Mouse (Mus musculus) stomach, embryonic 16.5 days (tissue): Measurements from ENCODE around the gene Abcc6. TPM values are rescaled to one million over a fixed set of nuclear protein-coding genes. Genes with fewer than 3 reads are reported as not detected.

Source experiments
- ATAC-seq: fragments of 200-750 bp; cut with Nextera tagmentation; 2 replicates; pipeline ENCODE4 v1.8.0; 2017; ENCODE audit warnings: moderate number of reproducible peaks, moderate TSS enrichment; ENCODE audit not compliant: insufficient read depth, low FRiP score
- H3K27ac ChIP-seq: fragments of 300-500 bp; sonication (generic); 2 replicates; pipeline ENCODE4 v1.5.1; 2014; ENCODE audit warnings: low read length
- H3K27me3 ChIP-seq: fragments of 300-500 bp; sonication (generic); 2 replicates; pipeline ENCODE4 v1.6.1; 2014; ENCODE audit warnings: low read length, control low read depth, mixed read lengths; ENCODE audit not compliant: control insufficient read depth, insufficient read depth
- H3K36me3 ChIP-seq: fragments of 300-500 bp; sonication (generic); 2 replicates; pipeline ENCODE4 v1.6.1; 2014; ENCODE audit warnings: low read length; ENCODE audit not compliant: control insufficient read depth, insufficient read depth
- H3K4me1 ChIP-seq: fragments of 300-500 bp; sonication (generic); 2 replicates; pipeline ENCODE4 v1.6.1; 2014; ENCODE audit warnings: low read length, control low read depth, mixed read lengths; ENCODE audit not compliant: control insufficient read depth, insufficient read depth
- H3K4me2 ChIP-seq: fragments of 300-500 bp; sonication (generic); 2 replicates; pipeline ENCODE4 v1.6.1; 2014; ENCODE audit warnings: low read depth, low read length, mixed read lengths
- H3K4me3 ChIP-seq: fragments of 300-500 bp; sonication (generic); replicated peaks from 2 replicates; pipeline ENCODE4 v1.5.1; 2014; ENCODE audit warnings: mild to moderate bottlenecking, low read length
- H3K9ac ChIP-seq: fragments of 300-500 bp; sonication (generic); 2 replicates; pipeline ENCODE4 v1.6.1; 2014; ENCODE audit warnings: low read length
- H3K9me3 ChIP-seq: fragments of 300-500 bp; sonication (generic); replicated peaks from 2 replicates; pipeline ENCODE4 v1.6.1; 2016; ENCODE audit warnings: low read length, control low read depth; ENCODE audit not compliant: control insufficient read depth
- WGBS: fragments of 180-500 bp; shearing (Covaris S2); extraction: QIAGEN DNeasy Blood & Tissue Kit; methylation state at CpG from one replicate; pipeline ENCODE4 v1.1.7; 2014; 5-methylcytosine and 5-hydroxymethylcytosine counted together
- polyA plus RNA-seq: library from polyadenylated mRNA; unstranded; fragments of >200 nt; fragmentation: Nextera tagmentation; extraction: Ambion mirVana; gene quantifications from 2 replicates; pipeline ENCODE4 v1.2.1, GENCODE M21; 2015

Abcc6 gene
- polyA plus RNA-seq, 1 experiment from 2014 or later, result 1.6 TPM

DNA sequence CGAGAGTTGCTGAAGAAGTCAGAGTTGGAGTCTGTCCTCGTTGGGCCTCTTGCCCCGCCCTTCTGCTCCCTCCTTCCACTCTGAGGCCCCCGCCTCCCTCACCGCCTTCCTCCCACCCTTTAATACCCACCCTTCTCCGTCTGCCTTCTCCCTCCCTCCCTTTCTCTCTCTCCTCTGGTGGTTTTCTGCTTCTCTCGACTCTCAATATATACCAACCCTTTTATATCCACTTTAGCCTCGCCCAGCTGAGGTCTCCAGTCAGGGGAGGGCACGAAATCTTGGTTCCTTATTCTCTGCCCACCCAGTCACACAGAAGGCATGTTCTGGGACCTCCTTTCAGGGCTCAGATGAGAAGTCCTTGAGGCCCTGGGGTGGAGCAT lies 108.9 kb downstream of the Abcc6 start, which contains the start of gene Emp3:
TSS of gene Emp3 (minus strand) at position 163 of the 380 bp plus-strand sequence.
- Histone ChIP-seq H3K4me3 (peak within 1 kb of the TSS; percentile 62), H3K36me3 (no peaks in the 10 kb centered on the region), H3K27me3 (no peaks in the 10 kb centered on the region), H3K4me2 (peak within 1 kb of the TSS; percentile 62), H3K27ac (peak within 1 kb of the TSS; percentile 97), H3K9ac (peak within 1 kb of the TSS; percentile 84), H3K4me1 (peaks cover 63% of the 10 kb centered on the region), H3K9me3 (no peaks in the 10 kb centered on the region; the same call in 1 of the 2 replicates)
- 11% methylated on average over 9 of the region's 9 CpGs for WGBS
- peak; percentile 11; the same call in 1 of the 2 replicates for ATAC-seq

DNA sequence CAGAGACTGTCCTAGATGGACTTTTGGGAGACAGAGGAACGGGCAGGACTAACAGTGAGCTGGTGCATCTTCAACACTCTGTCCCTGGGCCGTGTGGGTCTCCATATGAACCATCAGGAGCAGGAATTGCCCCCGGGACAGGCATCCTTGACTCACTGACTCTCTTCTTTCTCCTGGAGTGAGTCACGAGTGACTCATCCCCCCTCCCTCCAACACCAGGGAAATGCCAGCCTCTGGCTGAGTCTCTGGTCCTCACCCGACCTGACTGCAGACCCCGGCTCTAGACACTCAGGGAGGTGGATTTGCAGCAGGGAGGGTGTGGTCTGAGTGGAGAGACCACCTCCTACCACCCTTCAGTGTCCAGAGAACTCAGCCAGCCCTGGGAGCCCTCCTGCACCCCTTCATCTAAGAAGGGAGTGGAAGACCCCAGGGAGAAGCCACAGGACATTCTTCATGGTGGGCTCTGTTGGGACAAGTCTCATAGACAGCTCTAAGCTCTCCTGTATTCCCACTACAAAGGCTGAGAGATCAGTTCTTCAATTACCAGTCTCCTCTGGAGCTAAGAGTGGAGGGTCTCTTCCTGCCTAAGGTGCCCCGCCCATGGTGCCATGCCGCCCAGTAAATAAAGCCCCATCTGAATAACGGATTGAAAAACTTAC lies 109.4 kb downstream of the Abcc6 start:
- Histone ChIP-seq H3K4me1 (peaks cover 69% of the 10 kb centered on the region), H3K4me3 (peak overlapping the region; percentile 62), H3K27me3 (no peaks in the 10 kb centered on the region), H3K9me3 (no peaks in the 10 kb centered on the region; the same call in 1 of the 2 replicates), H3K9ac (peak overlapping the region; percentile 84), H3K36me3 (no peaks in the 10 kb centered on the region), H3K27ac (peak overlapping the region; percentile 97), H3K4me2 (peak overlapping the region; percentile 62)
- WGBS, result 14% methylated on average over 9 of the region's 9 CpGs
- peak; percentile 1; the same call in 1 of the 2 replicates for ATAC-seq

DNA sequence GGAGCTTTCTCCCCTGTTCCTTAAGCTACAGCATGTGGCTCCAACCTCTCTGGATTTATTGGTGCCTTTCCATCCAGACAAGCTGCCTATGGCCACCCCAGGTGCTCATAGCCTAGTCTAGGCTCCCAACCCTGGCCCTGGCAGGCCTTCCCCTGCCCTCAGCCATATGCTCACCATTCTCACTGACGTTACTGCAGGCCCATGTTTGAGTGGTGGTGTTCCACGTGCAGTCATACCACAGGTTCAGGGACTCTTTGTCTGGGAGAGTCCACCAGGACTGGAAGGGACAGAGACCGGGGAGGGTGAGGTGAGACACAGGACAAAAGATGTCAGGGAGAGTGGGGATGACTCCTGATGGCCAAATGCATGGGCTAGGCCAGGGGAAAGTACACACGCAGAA lies 110.3 kb downstream of the Abcc6 start:
- Histone ChIP-seq H3K27me3 (no peaks in the 10 kb centered on the region), H3K9ac (peak overlapping the region; percentile 84), H3K4me2 (peak overlapping the region; percentile 62), H3K27ac (peak overlapping the region; percentile 9; the same call in 1 of the 2 replicates), H3K4me3 (peak overlapping the region; percentile 62), H3K4me1 (peaks cover 70% of the 10 kb centered on the region), H3K36me3 (no peaks in the 10 kb centered on the region), H3K9me3 (no peaks in the 10 kb centered on the region)
- WGBS, result 51% methylated on average over 4 of the region's 4 CpGs
- ATAC-seq, result no peak

GRCm38 (mm10) chr7:45919083-45919671 lies 110.9 kb downstream of the Abcc6 start:
- Histone ChIP-seq H3K4me3 (peak overlapping the region; percentile 62; the same call in 1 of the 2 replicates), H3K4me2 (peak overlapping the region; percentile 62), H3K27me3 (no peaks in the 10 kb centered on the region), H3K9ac (peak overlapping the region; percentile 2; the same call in 1 of the 2 replicates), H3K4me1 (peaks cover 67% of the 10 kb centered on the region), H3K9me3 (no peaks in the 10 kb centered on the region), H3K36me3 (no peaks in the 10 kb centered on the region), H3K27ac (no peak overlapping the region)
- ATAC-seq, result no peak
- 64% methylated on average over 14 of the region's 14 CpGs for WGBS

DNA sequence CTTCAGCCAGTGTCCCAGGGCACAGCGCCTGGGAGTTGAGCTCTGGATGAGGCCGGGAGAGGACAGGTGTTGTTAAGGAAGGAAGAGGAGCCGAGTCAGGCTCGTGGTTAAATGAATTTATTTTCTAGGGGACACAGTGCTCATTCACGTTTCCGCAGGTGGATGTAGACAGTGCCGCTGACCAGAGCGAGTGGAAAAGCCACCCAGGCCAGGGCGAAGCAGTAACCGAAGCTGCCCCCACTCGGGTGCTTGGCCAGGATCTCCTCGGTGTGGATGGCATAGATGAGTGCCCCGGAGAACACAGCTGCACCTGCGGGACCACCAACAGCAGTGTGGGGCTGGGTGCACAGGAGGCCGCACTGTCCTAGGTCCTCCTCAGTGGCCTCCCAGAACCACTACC lies 112.2 kb downstream of the Abcc6 start:
- WGBS, result 70% methylated on average over 15 of the region's 15 CpGs
- H3K27me3 ChIP-seq, result no peaks in the 10 kb centered on the region
- H3K4me2 ChIP-seq, result no peak overlapping the region
- no peaks in the 10 kb centered on the region for H3K9me3 ChIP-seq
- peak overlapping the region; percentile 89 for H3K27ac ChIP-seq
- ATAC-seq, result no peak
- no peaks in the 10 kb centered on the region for H3K36me3 ChIP-seq
- H3K9ac ChIP-seq, result peak overlapping the region; percentile 70
- peaks cover 65% of the 10 kb centered on the region for H3K4me1 ChIP-seq
- no peak overlapping the region for H3K4me3 ChIP-seq

Other genes starting within 250 kb of the Abcc6 start
- 0.53 and 0.99 TPM in 2 replicates for gene Lmtk3, start 246.6 kb downstream of the Abcc6 start, polyA plus RNA-seq
- 32.7 and 46.5 TPM in 2 replicates for gene Sult2b1, start 245.6 kb downstream of the Abcc6 start, polyA plus RNA-seq
- 75.6 and 82.6 TPM in 2 replicates for gene Cyth2, start 215.7 kb downstream of the Abcc6 start, polyA plus RNA-seq
- gene Kcnj14, start 205.5 kb downstream of the Abcc6 start, polyA plus RNA-seq, result 0.91 and 0.98 TPM in 2 replicates
- gene Grwd1, start 199.4 kb downstream of the Abcc6 start, polyA plus RNA-seq, result 50.3 and 53.7 TPM in 2 replicates
- gene Kdelr1, start 157.5 kb downstream of the Abcc6 start, polyA plus RNA-seq, result 76.7 and 87.0 TPM in 2 replicates
- gene Grin2d, start 151.9 kb downstream of the Abcc6 start, polyA plus RNA-seq, result 0.23 and 0.40 TPM in 2 replicates
- 0.49 and 1.2 TPM in 2 replicates for gene Syngr4, start 133.6 kb downstream of the Abcc6 start, polyA plus RNA-seq
- 4.2 and 6.0 TPM in 2 replicates for gene Tmem143, start 133.4 kb downstream of the Abcc6 start, polyA plus RNA-seq
- gene Emp3, start 108.9 kb downstream of the Abcc6 start, polyA plus RNA-seq, result 197 and 224 TPM in 2 replicates
- gene Ccdc114, start 106.2 kb downstream of the Abcc6 start, polyA plus RNA-seq, result 4.1 and 5.1 TPM in 2 replicates
- 46.5 and 47.2 TPM in 2 replicates for gene Nomo1, start 3.4 kb upstream of the Abcc6 start, polyA plus RNA-seq
- gene Kcnj11, start 70.5 kb upstream of the Abcc6 start, polyA plus RNA-seq, result 0.99 and 1.4 TPM in 2 replicates
- 10.2 and 10.6 TPM in 2 replicates for gene Abcc8, start 149.7 kb upstream of the Abcc6 start, polyA plus RNA-seq
- 9.8 and 10.2 TPM in 2 replicates for gene Ush1c, start 208.2 kb upstream of the Abcc6 start, polyA plus RNA-seq
- 0.01 TPM in 1 of 2 replicates, not detected in the other for gene Otog, start 210.7 kb upstream of the Abcc6 start, polyA plus RNA-seq